Mouse (Mus musculus) adipose tissue, adult 10 weeks (tissue): ENCODE data around the gene Ap1ar. TPM values are rescaled to one million over a fixed set of nuclear protein-coding genes. Genes with fewer than 3 reads are reported as not detected.

Source experiments
- polyA plus RNA-seq: library from polyadenylated mRNA; stranded (reverse); fragments of 350-450 nt; fragmentation: Illumina TruSeq; extraction: RNeasy Lipid Tissue Mini Kit (QIAGEN cat#74804); gene quantifications from one replicate; pipeline ENCODE4 v1.2.3, GENCODE M21; 2014; ENCODE audit warnings: low read depth, low replicate concordance

Ap1ar gene
- polyA plus RNA-seq, result 32.1 TPM

DNA sequence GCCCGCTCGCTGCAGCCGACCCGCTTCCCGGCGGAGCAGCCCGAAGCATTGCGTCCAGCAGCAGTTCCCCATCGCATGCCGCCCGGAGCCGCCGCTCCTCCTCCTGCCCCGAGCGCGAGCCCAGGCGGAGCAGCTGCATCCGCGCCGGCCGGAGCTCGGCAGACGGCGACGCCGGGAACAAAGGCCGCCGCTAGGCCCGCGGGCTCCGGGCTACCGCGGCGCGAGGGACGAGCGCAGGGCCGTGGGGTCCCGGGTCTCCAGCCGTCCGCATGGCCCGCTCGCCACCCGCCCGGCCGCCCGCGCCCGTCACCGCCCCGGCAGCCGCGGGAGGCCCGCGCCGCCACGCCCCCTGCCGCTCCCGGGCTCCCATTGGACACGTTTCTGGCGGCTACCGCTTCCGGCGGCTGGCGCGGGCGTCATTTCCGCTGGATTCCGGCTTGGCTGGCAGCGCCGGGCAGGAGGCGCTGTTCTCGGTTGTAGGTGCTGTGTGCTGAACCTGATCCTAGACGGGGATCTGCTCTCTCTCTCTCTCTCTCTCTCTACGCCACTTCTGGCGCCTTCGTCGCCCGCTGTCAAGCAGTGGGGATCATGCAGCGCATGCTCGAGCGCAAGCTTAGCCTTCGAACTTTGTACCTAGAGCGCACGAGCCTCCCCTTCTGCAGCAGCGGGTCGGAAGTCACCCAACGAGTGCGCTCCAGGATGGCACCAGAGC lies at the start of gene Ap1ar:
TSS of gene Ap1ar (minus strand) at position 370 of the 712 bp plus-strand sequence.

DNA sequence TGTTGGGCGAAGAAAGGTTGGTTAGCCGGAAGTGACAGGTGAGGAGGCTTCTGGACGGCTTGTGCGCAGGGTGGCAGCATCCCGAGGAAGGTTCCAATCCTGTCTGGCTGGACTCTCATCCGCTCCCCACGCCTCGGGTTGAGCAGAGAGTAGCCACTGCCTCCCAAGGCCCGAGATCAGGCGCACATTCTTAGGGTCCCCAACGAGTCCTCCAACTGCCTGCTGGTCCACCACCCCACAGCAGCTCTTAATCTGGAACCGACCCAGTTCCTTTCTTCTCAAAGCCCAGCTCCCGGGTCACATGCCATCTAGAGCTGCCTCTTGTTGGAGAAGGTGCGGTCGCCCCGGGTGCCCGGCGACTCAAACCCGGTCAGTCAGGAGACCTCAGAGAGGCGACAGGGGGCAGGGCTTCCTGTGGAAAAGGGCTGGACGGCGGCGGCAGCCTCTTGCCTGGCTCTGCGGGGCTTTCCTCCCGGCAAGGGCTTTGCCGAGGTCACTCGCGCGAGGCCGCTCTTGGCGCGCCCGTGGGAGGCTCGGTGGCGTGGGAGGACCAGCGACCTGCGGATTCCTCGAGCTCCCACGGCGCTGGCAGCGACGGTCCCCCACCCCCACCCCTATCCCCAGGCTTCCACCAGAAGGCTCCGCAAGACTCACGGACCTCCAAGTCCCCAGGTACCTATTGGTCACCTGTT lies 47.7 kb downstream of the Ap1ar start, which contains the start of gene Tifa:
TSS of gene Tifa (plus strand) at position 306 of the 692 bp plus-strand sequence.

DNA sequence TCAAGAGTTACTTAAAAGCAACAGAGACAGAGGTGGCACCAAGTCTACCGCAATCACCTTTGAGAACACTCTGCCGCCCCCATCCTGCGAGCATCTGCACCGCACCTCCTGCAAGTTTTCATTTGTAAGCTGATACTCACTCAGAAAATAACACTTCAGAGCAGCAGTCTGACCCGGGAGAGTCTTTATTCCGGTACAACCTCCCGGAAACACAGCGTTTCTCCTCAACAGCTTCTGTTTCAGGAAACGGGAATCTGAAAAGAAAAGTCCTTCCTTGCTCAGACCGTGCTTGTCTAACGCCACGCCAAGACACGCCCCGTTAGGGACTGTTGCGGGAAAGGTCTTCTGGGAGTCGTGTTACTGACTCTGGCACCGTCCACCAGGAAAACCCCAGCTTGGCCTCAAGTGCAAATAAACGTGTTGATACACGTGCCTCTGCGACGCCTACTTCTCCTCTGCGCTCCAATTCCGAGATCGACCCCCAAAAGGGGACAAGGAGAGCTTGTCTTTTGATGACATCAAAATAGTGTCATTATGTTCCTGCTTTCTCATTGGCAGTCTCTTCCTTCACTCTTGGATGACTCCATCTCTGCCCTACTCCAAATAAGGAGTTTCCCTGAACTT lies 57.2 kb downstream of the Ap1ar start, which contains the start of gene Alpk1:
TSS of gene Alpk1 (minus strand) at position 507 of the 624 bp plus-strand sequence.

Other genes starting within 250 kb of the Ap1ar start
- gene Neurog2, start 204.4 kb downstream of the Ap1ar start, polyA plus RNA-seq, result not detected
- 5.2 TPM for gene Alpk1, start 57.0 kb downstream of the Ap1ar start, polyA plus RNA-seq
- 9.6 TPM for gene Tifa, start 47.7 kb downstream of the Ap1ar start, polyA plus RNA-seq
- 9.4 TPM for gene Fam241a, start 58.8 kb upstream of the Ap1ar start, polyA plus RNA-seq